Mouse (Mus musculus): ENCODE data around the gene Rbl2. TPM values are rescaled to one million over a fixed set of nuclear protein-coding genes. Genes with fewer than 3 reads are reported as not detected.

Gene Rbl2
- total RNA-seq, 2 experiments from 2014 or later: 17.6 to 18.8 TPM

GRCm38 (mm10) chr8:91106271-91106670 is 36.4 kb downstream of the Rbl2 start:
- no peak for DNase-seq

DNA sequence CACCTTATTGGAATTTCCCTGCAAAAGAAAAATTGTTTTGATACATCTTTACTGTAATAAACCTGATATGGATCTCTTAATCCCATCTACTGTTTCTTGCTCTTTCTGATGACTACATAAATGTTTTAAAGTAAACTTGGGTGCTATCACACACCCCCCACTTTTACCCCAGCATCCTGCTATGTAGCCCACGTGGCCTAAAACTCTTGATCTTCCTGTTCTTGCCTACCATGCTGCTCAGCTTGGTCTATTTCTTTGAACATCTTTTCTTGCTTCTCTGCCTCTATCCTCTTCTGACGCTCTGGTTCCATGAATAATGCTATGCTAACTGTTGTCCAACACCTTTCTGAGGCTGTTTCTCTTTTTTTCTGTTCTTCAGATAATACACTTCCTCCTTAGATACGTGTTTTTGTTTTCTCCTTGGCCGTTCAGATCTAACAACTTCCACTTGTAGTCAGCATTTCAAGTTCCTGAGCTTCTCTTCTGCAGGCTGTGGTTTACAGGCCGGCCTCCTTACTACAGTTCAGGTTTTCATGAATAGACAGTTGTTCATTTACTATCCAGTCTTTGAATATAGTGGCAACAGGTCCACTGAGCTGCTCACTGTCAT is 42.1 kb downstream of the Rbl2 start:
- no peak for DNase-seq

- DNase-seq: no peak
Observed at GRCm38 (mm10) chr8:91114428-91114827, 44.6 kb downstream of the Rbl2 start.

GRCm38 (mm10) chr8:91114910-91115309 is 45.1 kb downstream of the Rbl2 start:
- no peak for DNase-seq

- no peak for DNase-seq
Observed at GRCm38 (mm10) chr8:91117537-91117936, 47.7 kb downstream of the Rbl2 start.

GRCm38 (mm10) chr8:91118131-91118530 is 48.3 kb downstream of the Rbl2 start:
- DNase-seq: no peak

GRCm38 (mm10) chr8:91124315-91124714 is 54.5 kb downstream of the Rbl2 start:
- no peak for DNase-seq

DNA sequence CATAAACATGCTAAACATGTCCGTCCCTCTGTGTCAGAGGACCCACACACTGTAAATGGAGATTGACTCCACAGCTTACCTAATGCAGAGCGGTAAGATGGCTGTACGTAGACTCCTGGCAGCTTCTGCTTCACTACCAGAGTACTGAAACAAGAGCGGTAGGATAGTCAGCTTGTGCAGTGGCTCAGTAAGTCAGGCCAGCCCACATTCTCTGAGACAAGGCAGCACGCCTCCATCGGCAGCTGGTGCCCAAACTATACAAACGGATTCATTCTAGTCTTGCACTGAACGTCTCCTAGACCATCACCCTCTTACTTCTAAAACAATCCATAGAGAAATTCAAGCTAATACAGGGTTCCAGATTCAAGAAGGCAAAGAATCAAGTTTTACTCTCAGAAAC is 56.9 kb downstream of the Rbl2 start:
- DNase-seq: no peak

DNA sequence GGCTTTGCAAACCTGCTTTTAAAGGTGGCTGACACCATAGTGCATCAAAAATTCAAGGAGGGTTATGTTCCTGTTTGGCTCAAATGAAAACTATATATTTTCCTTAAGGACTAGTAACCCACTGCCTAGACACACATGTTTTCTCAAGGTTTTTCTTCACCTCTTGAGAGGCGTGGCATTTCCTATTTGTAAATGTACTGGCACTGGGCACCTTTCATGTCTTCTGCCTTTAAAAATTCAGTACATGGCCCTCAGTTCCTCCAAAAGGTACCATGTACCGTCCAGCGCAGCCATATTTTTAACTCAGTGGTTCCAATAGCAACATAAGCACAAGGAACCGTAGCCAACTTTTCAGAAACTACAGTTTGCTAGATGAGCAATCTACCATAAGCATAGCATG is 62.9 kb downstream of the Rbl2 start:
- no peak for DNase-seq

GRCm38 (mm10) chr8:91133441-91134069 is 63.7 kb downstream of the Rbl2 start:
- DNase-seq: no peak

GRCm38 (mm10) chr8:91134070-91134475 is 64.2 kb downstream of the Rbl2 start:
- DNase-seq: peak; percentile 98

GRCm38 (mm10) chr8:91134659-91135058 is 64.8 kb downstream of the Rbl2 start:
- no peak for DNase-seq

- no peak for DNase-seq
Observed at GRCm38 (mm10) chr8:91135308-91136181, 65.7 kb downstream of the Rbl2 start.

- no peak for DNase-seq
Observed at GRCm38 (mm10) chr8:91140828-91141227, 71.0 kb downstream of the Rbl2 start.

- DNase-seq: peak; percentile 53
Observed at GRCm38 (mm10) chr8:91147715-91148114, 77.9 kb downstream of the Rbl2 start.

DNA sequence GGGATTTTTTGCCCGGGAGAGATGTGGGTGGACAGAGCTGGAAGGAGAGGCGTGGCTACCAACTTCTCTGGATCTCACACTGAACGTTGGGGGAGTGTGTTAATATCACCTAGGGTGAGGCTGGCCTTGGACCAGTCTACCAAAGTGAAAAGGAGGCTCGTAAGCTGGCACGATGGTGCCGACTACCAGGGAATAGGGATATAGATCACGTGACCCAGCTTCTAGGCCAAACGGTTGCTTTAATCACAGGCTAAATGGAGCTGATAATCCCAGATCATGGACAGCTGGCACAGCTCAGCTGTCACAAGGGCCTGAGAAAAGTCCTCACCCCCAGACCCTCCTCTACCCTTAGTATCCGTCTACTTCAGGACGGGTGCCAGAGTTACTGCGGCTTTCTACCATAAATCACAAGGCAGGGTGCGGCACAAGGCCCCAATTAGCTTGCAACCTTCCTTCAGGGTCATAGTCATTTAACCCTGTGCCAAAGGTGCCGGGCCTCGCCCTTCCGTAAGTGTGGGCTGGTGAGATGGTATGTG is 78.9 kb downstream of the Rbl2 start:
- peak; percentile 11 for DNase-seq

GRCm38 (mm10) chr8:91149298-91149697 is 79.4 kb downstream of the Rbl2 start:
- no peak for DNase-seq

DNA sequence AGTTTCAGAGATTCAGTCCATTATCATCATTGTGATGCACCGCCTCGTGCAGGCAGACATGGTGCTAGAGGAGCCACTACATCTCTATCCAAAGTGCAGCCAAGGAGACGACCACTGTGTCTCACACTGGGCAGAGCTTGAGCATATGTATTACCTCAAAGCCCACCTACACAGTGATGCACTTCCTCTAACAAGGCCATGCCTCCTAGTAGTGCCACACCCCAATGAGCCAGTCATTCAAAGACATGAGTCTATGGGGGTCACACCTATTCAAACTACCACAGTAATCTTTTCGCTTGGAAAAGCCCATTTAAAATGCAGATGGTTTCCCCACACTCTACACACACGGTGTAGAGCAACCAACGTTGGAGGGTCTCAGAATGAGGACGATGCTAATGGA is 81.7 kb downstream of the Rbl2 start:
- no peak for DNase-seq

GRCm38 (mm10) chr8:91153831-91154230 is 84.0 kb downstream of the Rbl2 start:
- DNase-seq: no peak

DNA sequence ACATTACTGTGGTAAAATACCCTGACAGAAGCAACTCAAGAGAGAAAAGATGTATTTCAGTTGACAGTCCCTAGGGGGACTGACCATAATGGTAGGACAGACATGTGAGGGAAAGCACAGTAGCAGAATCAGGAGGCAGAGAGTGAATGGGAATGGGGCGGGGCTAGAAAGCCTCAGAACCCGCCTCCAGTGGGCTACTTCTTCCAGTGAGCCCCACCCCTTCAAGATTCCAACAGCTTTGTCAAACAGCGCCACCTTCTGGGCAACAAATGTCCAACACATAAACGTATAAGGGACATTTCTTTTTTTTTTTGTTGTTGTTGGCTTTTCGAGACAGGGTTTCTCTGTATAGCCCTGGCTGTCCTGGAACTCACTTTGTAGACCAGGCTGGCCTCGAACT is 84.7 kb downstream of the Rbl2 start:
- peak; percentile 25 for DNase-seq

DNA sequence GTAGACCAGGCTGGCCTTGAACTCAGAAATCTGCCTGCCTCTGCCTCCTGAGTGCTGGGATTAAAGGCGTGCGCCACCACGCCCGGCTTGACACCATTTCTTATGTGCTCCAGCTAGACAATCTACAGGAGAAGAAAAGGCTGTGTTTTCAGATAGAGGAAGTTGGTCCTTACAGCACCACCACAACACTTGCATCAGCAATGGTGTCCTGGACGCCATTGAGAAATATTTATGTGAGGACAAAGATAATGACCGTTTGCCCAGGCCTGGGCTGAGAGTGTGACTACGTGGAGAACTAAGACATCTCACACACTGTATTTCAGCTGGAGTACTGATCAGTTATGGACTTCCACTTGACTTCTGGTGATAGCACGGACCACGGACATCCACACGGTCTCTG is 88.8 kb downstream of the Rbl2 start:
- DNase-seq: no peak

GRCm38 (mm10) chr8:91159959-91160800 is 90.3 kb downstream of the Rbl2 start:
- DNase-seq: no peak
